Mouse (Mus musculus): ENCODE measurements around the gene Lrrc2.
A peak's percentile ranks its signal among the peaks of the same experiment; 100 is the strongest.

Gene Lrrc2

GRCm38 (mm10) chr9:110951397-110951796 lies at the start of gene Lrrc2:
Gene Lrrc2 (plus strand): TSS chr9:110951545.
- no peak for DNase-seq (ENCODE audit: inconsistent ontology term)

DNA sequence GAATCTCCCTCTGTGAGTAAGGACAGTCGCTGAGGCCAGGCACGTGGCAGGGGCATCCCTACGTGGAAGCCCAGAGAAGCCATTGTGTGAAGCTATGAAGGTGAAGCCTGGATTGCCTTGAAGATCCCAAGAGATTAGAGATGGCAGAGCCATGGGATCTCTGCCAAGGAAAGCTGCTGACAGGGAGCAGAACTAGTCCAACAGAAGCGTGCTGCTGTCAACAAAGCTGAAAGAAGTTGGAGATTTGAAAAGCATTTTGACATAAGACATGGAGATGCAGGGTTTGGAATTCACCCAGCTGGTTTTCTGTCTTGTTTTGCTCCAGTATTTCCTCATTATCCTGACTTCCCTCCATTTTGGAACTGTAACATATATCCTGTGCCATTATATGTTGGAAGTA lies 49.1 kb upstream of the Lrrc2 start:
- DNase-seq (ENCODE audit: inconsistent ontology term) = no peak

DNA sequence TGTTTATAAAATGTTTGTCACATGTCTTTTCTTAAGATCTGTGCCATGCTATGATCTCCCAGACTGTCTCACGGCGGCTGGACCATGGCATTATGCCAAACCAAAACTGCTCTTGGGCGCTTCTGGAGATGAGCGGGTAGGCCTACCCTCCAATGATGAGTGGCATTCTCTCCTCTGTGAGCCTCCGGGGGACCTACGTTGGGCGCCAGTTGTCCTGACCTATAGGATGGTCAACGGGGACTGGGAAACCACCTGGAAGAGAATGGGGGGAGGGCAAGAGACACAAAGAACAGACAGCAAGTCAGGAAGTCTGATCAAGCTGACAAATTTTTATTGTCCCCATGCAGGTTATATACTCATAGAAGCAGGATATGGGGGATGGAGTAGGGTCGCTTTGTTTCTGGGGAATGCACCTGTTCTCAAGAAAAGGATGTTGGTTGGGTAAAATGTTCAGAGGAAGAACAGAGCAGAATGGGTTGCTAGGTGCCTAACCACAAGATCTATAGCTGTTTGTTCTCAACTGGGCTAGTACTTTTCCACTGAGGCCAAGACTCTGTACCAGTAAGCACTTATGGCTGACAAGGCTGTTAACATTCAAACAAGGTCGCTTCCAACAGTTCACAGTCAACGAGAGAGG lies 44.0 kb upstream of the Lrrc2 start:
- no peak for DNase-seq (ENCODE audit: inconsistent ontology term)

DNA sequence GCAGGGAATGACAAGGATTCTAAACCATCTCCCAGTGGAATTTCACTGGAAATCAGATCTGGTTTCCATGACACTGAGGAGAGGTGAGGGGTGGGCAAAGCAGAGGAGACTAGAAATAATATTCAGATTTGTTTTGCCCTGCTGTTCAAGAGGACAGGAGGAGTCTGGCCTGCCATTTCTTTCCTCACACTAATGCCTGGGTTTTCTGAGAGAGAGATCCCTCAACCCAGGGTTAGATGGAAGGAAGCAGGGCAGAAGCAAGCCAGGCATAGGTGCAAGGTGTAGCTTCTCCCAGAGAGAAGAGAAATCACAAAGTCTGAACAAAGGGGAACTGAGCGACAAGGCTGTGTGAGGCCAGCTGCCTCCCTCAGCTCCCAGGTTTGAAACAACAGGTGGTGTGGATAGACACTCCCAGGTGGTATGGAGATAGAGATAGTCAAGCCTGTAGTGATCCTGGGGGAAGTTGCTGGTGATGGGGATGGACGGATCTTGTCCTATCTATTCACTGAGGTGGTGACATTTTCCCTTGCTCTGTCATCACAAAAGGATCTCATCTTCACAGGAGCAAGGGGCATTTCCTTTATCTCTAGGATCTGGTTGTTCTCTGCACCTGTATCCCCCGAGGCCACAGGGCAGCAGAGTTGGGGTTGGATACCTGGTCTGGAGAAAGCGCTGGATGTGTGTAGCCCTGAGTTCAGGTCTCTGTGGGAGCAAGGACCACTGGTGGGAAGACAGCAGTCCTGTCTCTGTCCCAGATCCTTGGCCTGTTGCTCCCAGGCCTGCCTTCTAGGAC lies 43.3 kb upstream of the Lrrc2 start:
- DNase-seq (ENCODE audit: inconsistent ontology term) = no peak

GRCm38 (mm10) chr9:110908631-110909016 lies 42.7 kb upstream of the Lrrc2 start:
- DNase-seq (ENCODE audit: inconsistent ontology term) = no peak

DNA sequence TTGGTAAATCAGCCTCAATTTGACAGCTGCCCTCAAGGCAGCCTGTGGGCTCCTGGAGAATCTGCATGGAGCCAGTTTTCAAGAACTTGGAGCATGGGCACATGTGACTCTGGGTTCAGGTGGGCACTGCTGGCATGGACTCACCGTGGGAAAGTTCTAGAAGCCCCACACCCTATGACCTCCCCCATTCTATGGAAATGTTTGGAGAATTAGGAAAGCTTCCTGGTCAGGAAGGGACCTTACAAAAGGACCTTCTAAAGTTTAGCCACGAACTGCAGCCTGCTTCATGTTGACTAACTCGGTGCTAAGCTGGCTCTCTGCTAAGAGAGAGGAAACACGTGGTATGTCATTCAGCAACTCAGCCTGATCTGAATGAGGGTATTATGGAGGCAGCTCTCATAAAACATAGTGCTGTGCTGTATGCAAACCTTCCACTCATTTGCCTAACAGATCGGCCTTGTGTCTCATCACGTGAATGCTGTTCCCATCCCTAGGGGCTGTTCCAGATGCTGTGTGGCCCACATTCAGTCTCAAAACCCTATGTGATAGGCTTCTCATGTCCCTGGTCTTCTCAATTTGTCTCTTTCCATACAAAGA lies 41.9 kb upstream of the Lrrc2 start:
- DNase-seq (ENCODE audit: inconsistent ontology term) = no peak

GRCm38 (mm10) chr9:110914631-110915236 lies 36.6 kb upstream of the Lrrc2 start:
- no peak for DNase-seq (ENCODE audit: inconsistent ontology term)

DNA sequence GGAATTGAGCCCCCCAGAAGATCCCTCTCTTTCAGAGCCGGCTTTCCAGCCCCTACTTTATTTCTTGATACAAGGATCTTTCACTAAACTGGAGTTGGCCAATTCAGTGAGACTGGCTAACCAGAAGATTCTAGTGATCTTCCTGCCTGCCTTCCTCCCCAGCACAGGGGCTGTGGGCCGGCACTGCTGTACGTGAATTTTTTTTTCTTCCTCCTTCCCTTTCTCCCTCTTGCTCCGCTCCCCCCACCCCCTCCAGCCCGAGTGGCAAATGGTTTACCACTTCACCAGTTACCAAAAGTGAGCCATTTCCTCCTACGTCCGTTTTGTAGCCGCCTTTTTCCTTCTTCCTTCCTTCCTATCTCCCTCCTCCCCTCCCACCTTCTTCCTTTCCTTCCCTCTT lies 35.9 kb upstream of the Lrrc2 start:
- DNase-seq (ENCODE audit: inconsistent ontology term) = no peak

DNA sequence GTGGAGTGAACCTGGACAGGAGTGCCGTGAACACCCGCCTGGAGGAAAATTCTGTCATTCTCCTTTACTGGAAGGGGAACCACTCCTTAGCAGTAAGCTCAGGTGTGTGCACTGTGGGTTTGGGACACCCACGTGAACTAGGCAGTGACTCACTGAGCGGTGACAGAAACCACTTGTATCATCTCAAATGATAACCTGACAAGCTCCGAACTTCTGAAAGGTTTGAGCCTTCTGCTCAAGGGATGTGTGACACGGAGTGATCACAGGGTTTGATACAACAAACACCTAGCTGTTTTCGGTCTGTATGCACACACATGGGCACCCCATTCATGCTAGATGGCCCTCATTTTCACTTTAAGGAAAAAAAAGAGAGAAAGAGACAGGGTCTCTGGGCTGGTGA lies 34.6 kb upstream of the Lrrc2 start, which contains the start of gene Fam240a:
TSS of gene Fam240a (minus strand) at position 76 of the 400 bp plus-strand sequence.
- DNase-seq (ENCODE audit: inconsistent ontology term) = no peak

GRCm38 (mm10) chr9:110920665-110921419 lies 30.5 kb upstream of the Lrrc2 start:
- no peak for DNase-seq (ENCODE audit: inconsistent ontology term)

DNA sequence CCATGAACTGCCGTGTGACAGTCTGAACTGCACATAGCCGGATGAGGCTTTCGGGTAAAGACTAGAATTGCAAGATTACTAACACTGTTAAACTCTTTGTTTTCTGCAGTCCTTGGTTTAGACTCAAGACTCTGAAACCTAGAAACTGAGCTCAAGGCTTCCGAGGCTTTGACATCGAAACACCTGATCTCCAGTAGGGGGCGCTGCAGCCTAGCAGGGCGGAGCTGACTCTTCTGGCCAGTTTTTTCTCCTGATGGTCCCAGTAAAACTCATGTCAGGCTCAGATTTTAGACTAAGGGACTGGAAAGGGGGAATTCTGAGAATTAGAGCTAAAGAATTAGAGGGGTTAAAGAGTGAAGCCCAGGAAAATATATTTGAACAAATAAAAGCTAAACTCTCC lies 28.6 kb upstream of the Lrrc2 start:
- DNase-seq (ENCODE audit: inconsistent ontology term) = peak; percentile 53

DNA sequence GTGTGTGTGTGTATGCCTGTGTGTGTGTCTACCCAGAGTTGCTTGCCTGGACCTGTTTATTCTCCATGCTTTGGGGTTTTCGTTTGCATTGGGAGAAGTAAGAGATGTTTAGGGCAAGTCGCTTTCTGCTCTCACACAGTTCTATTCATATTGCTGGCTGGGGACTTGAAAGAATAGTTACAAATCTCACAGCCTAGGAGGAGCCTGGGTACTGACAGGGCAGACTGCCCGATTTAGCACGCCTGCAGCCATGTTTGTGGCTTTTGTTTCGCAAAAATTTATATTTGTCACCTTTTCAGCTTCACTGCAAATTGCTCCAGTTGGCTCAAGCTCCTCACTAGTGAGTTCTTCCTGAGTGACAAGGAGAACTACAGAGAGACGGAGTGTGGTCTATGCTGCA lies 19.8 kb upstream of the Lrrc2 start:
- DNase-seq (ENCODE audit: inconsistent ontology term) = peak; percentile 74

DNA sequence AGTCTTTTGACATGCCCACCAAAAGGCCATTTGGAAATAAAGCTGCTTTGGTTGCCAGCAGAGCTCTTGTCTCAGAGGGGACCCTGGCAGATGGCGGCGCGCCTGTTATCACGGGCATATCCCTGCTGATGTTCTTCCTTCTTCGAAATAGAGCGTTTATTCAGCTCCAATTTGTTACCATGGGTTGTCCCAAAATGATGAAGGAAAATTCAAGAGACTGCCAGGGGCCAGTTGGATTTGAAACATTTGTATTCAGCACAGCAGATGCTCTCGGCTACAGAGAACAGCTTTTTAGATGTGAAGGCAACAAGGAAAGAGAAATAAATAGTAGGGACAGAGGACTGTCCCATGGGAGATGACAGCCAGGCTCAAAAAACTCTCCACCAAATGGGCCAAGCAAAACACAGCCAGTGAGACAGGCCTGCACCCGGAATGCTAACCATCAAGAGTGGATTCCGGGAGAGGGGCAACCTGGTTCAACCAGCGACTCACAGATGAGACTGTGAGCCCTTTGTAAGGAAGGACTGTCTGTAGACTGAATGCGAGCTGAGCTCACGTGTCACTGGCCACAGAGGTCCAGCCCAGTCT lies 17.4 kb upstream of the Lrrc2 start:
- peak; percentile 32 for DNase-seq (ENCODE audit: inconsistent ontology term)

GRCm38 (mm10) chr9:110935941-110936340 lies 15.4 kb upstream of the Lrrc2 start:
- DNase-seq (ENCODE audit: inconsistent ontology term) = no peak

- no peak for DNase-seq (ENCODE audit: inconsistent ontology term)
Observed at GRCm38 (mm10) chr9:110937506-110938490, 13.5 kb upstream of the Lrrc2 start.

GRCm38 (mm10) chr9:110944265-110944664 lies 7.1 kb upstream of the Lrrc2 start:
- no peak for DNase-seq (ENCODE audit: inconsistent ontology term)

DNA sequence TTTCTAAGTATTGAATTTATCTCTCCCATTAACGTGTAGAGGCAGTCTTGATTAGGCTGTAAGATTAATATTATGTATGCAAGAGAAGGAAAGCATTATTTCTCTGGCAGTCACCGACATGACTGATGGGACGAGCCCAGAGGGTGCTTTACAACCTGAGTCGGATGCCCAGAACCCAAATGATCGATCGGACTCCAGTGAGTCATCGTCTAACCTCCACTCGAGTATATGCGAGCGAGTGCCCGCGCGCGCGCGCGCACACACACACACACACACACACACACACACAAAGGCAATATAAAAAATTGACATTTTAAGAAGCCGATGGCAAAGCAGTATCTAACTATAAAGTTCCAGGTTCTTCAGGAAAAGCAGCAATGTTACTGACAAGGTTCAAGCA lies 6.0 kb upstream of the Lrrc2 start:
- no peak for DNase-seq (ENCODE audit: inconsistent ontology term)

DNA sequence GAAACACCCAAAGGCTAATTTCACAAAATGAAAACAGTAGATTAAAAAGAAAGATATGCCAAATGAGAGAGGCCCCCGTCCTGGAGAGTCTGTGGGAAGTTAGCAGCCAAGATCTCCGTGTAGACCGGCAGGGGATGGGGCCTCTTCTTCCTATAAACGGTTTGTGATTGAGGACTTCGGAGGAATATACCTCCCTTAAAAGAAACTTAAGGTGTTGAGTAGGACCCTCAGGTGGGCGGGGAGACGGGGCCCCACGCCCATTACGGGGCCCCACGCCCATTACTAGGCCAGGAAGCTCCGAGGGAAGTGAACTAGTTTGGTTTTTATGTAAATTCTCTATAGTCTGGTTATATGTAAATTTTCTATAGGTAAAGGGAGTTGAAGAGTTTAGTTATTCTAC lies 5.4 kb upstream of the Lrrc2 start, which contains the start of gene Tdgf1:
TSS of gene Tdgf1 (minus strand) at position 233 of the 400 bp plus-strand sequence.
- DNase-seq (ENCODE audit: inconsistent ontology term) = no peak

GRCm38 (mm10) chr9:110946548-110947044 lies 4.7 kb upstream of the Lrrc2 start:
- DNase-seq (ENCODE audit: inconsistent ontology term) = no peak

GRCm38 (mm10) chr9:110947261-110947661 lies 4.1 kb upstream of the Lrrc2 start:
- no peak for DNase-seq (ENCODE audit: inconsistent ontology term)

All from Muller cell, postnatal 12 days (primary cell).